Mouse (Mus musculus) forebrain, embryonic 14.5 days (tissue): ENCODE results near the gene Slc25a35. TPM values are rescaled to one million over a fixed set of nuclear protein-coding genes. Genes with fewer than 3 reads are reported as not detected.
"Not testable (repeated sequence)": the region's sequence is repeated elsewhere in the genome, so short reads cannot be mapped to it uniquely, and the experiment has no call there.

Experiments
- ATAC-seq: fragments of 200-750 bp; cut with Nextera tagmentation; 2 replicates; pipeline ENCODE4 v1.8.0; 2017; ENCODE audit warnings: mild to moderate bottlenecking, moderate library complexity
- DNase-seq: peaks from one replicate; pipeline ENCODE4 v3.0.0-alpha.2; 2015; ENCODE audit warnings: low spot score
- H3K27ac ChIP-seq: fragments of 300-500 bp; sonication (generic); 2 replicates; pipeline ENCODE4 v1.5.1; 2014; ENCODE audit warnings: low read depth, mild to moderate bottlenecking, control low read depth, low read length, moderate library complexity
- H3K27me3 ChIP-seq: fragments of 300-500 bp; sonication (generic); replicated peaks from 2 replicates; pipeline ENCODE4 v1.6.1; 2014; ENCODE audit warnings: low read length, control low read depth, mixed read lengths; ENCODE audit not compliant: control insufficient read depth, insufficient read depth
- H3K36me3 ChIP-seq: fragments of 300-500 bp; sonication (generic); 2 replicates; pipeline ENCODE4 v1.6.1; 2014; ENCODE audit warnings: low read length, control low read depth; ENCODE audit not compliant: control insufficient read depth, insufficient read depth
- H3K4me1 ChIP-seq: fragments of 300-500 bp; sonication (generic); 2 replicates; pipeline ENCODE4 v1.6.1; 2014; ENCODE audit warnings: antibody characterized with exemption, low read length, control low read depth; ENCODE audit not compliant: control insufficient read depth, insufficient read depth
- H3K4me2 ChIP-seq: fragments of 300-500 bp; sonication (generic); 2 replicates; pipeline ENCODE4 v1.6.1; 2014; ENCODE audit warnings: mild to moderate bottlenecking, control low read depth, low read length
- H3K4me3 ChIP-seq: fragments of 300-500 bp; sonication (generic); 2 replicates; pipeline ENCODE4 v1.5.1; 2014; ENCODE audit warnings: low read depth, low read length, control low read depth
- H3K9ac ChIP-seq: fragments of 300-500 bp; sonication (generic); 2 replicates; pipeline ENCODE4 v1.6.1; 2014; ENCODE audit warnings: mild to moderate bottlenecking, low read length, control low read depth, moderate library complexity
- H3K9me3 ChIP-seq: fragments of 300-500 bp; sonication (generic); replicated peaks from 2 replicates; pipeline ENCODE4 v1.6.1; 2016; ENCODE audit warnings: low read length, control low read depth, mixed read lengths; ENCODE audit not compliant: control insufficient read depth
- WGBS: fragments of 180-500 bp; shearing (Covaris S2); extraction: QIAGEN DNeasy Blood & Tissue Kit; methylation state at CpG from one replicate; pipeline ENCODE4 v1.1.7; 2014; 5-methylcytosine and 5-hydroxymethylcytosine counted together
- polyA plus RNA-seq: library from polyadenylated mRNA; unstranded; fragments of >200 nt; fragmentation: Nextera tagmentation; extraction: Ambion mirVana; gene quantifications from 2 replicates; pipeline ENCODE4 v1.2.1, GENCODE M21; 2014

The Slc25a35 gene
- 0.75 and 1.2 TPM in 2 replicates for polyA plus RNA-seq

DNA sequence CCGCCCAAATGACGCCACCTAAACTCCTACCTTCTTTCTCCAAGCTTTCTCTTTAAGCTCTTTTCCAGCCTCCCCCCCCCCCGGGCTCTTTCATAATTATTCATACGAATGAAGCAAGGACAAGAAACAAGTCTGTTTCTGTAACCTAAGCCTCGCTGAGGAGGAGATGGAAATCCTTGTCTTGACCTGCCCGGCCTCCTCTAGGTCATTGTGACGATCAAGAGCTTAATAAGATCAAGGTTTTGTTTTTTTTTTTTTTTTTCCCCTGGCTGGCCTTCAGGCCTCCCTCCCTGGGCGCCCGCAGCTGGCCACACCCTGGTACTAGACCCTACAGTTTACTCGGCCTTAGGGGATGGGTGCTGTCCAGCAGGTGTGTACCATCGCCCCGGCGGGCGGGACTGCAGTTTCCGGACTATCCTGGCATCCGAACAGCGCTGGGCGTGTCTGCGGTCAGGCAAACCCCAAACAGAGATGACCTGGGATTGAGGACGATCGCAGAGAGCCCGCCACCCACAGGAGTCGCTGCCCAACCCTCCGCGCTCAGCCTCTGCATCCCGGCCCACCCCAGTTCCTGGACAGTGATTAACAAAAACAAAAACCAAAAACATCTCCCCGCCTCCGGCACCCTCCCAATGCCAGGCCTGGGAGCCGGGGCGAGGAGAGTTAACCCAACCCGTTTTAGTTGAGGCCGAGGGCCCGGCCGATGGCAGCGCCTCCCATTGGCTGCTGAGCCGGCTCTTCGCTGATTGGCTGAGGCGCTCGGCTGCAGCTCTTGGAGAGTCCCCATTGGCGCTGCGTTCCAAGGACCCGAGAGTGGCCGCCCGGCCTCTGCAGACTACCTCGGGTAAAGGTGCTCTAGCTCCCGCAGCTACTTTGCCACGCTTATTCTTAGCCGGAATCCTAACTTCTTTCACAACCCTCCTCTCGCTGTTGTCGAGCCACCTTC lies at the start of gene Slc25a35:
Gene Slc25a35 (plus strand): TSS at position 795 of the 946 bp plus-strand sequence.
- H3K27ac ChIP-seq: no peak within 1 kb of the TSS
- WGBS: under 1% methylated on average over 50 of the region's 50 CpGs

DNA sequence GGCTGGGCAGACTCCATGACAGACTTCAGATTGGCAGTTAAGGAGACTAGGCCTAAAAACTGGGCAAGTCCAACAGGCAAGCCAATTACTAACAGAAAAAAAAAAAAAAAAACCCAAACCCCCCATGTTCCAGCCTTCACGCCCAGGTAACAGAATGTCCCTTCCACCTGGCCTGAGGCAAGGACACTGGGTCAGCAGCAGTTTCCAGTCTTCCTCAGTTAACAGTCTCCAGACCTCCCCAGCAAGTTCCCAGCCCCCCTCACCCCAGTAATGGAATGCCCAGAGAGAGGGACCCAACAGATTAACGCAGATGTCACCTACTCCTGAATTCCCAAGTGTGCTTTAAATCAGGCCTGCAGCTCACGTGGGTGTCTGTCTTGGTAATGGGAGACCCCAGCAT lies 44.7 kb upstream of the Slc25a35 start:
- no peak overlapping the region for H3K4me2 ChIP-seq
- no peak for DNase-seq
- WGBS: 59% methylated on average over 3 of the region's 3 CpGs

More for the DNA sequence above, at the start of gene Slc25a35:
- Histone ChIP-seq H3K36me3 (no peaks in the 10 kb centered on the region), H3K27me3 (no peaks in the 10 kb centered on the region), H3K4me1 (peaks cover 7% of the 10 kb centered on the region; the same call in 1 of the 2 replicates), H3K4me3 (peak within 1 kb of the TSS; percentile 60), H3K9me3 (no peaks in the 10 kb centered on the region), H3K9ac (peak within 1 kb of the TSS; percentile 77), H3K4me2 (peak within 1 kb of the TSS; percentile 92)
- DNase-seq (peak; percentile 95), ATAC-seq (peak; percentile 98)

GRCm38 (mm10) chr11:68924749-68925148 lies 43.2 kb upstream of the Slc25a35 start:
- no peaks in the 10 kb centered on the region for H3K9me3 ChIP-seq
- H3K9ac ChIP-seq: no peak overlapping the region
- H3K4me3 ChIP-seq: no peak overlapping the region
- WGBS: 83% methylated on average over 2 of the region's 2 CpGs
- H3K27me3 ChIP-seq: no peaks in the 10 kb centered on the region
- H3K4me1 ChIP-seq: no peaks in the 10 kb centered on the region
- H3K4me2 ChIP-seq: no peak overlapping the region
- ATAC-seq (no peak), DNase-seq (no peak)
- no peaks in the 10 kb centered on the region for H3K36me3 ChIP-seq
- no peak overlapping the region for H3K27ac ChIP-seq

More for the DNA sequence above, 44.7 kb upstream of the Slc25a35 start:
- Histone ChIP-seq H3K9me3 (no peaks in the 10 kb centered on the region), H3K27ac (no peak overlapping the region), H3K27me3 (no peaks in the 10 kb centered on the region), H3K4me3 (no peak overlapping the region), H3K36me3 (no peaks in the 10 kb centered on the region), H3K4me1 (no peaks in the 10 kb centered on the region), H3K9ac (no peak overlapping the region)
- ATAC-seq: no peak

DNA sequence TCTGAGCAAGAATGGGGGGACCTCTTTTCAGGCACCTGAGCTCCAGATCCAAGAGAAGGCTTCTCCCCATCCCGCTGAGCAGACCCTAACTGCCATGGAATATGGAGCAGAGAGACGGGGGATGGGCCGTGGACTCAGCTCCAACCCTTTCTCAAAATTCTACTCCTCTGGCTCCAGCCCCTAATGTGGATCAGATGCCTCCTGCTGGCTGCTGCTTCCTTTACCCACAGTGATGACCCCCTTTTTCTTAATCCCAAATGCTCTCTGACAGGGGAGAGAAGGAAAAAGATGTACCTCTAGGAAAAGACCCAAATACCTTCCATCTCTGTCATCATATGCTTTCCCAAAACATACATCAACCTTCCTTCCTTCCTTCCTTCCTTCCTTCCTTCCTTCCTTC lies 41.0 kb upstream of the Slc25a35 start, which contains the start of gene Odf4:
Gene Odf4 (minus strand): TSS at position 101 of the 400 bp plus-strand sequence.
- H3K36me3 ChIP-seq: no peaks in the 10 kb centered on the region
- no peak for DNase-seq
- H3K27ac ChIP-seq: no peak within 1 kb of the TSS
- no peaks in the 10 kb centered on the region for H3K9me3 ChIP-seq
- H3K4me2 ChIP-seq: no peak within 1 kb of the TSS
- ATAC-seq: no peak
- H3K4me1 ChIP-seq: no peaks in the 10 kb centered on the region
- H3K4me3 ChIP-seq: no peak within 1 kb of the TSS
- H3K27me3 ChIP-seq: no peaks in the 10 kb centered on the region
- WGBS: 78% methylated on average over 3 of the region's 3 CpGs
- no peak within 1 kb of the TSS for H3K9ac ChIP-seq

- Histone ChIP-seq H3K4me2 (no peak overlapping the region), H3K9ac (no peak overlapping the region), H3K9me3 (no peaks in the 10 kb centered on the region), H3K36me3 (no peaks in the 10 kb centered on the region), H3K27ac (no peak overlapping the region), H3K27me3 (no peaks in the 10 kb centered on the region), H3K4me3 (no peak overlapping the region), H3K4me1 (no peaks in the 10 kb centered on the region)
- DNase-seq: no peak
- 85% methylated on average over 6 of the region's 6 CpGs for WGBS
- ATAC-seq: no peak
These were observed 38.0 kb upstream of the Slc25a35 start for GRCm38 (mm10) chr11:68929947-68930346.

DNA sequence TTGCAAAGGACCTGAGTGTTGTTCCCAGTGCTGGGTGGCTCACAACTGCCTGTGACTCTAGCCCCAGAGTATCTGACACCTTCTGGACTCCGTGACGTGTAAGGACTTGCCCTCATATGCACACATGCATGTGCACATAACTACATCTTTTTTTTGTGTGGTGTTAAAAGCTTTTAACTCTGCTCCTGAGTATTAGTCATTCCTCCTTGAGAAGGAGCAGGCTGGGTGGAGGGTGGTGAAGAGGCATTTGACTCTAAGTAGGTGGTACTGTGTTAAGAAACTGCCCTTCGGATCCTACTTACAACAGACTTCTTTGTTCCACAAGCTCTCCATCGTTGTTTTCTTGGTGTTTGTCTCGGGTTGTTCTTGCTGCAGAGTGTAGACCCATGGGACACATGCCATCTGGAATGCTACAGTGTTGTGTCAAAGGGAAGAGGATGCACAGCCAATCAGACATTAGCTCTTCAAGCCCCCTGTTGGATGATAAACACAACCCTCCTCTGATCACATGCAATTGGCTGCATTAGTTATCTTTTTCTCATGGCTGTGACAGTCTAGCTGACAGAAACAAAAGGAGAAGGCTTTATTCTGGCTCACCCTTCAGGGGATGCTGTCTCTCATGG lies 33.9 kb upstream of the Slc25a35 start:
- ATAC-seq: no peak
- H3K27ac ChIP-seq: peak overlapping the region; percentile 41; the same call in 1 of the 2 replicates
- no peak overlapping the region for H3K4me2 ChIP-seq
- no peaks in the 10 kb centered on the region for H3K4me1 ChIP-seq
- no peaks in the 10 kb centered on the region for H3K27me3 ChIP-seq
- no peak overlapping the region for H3K4me3 ChIP-seq
- no peaks in the 10 kb centered on the region for H3K36me3 ChIP-seq
- peak; percentile 48 for DNase-seq
- WGBS: 72% methylated on average over 5 of the region's 5 CpGs
- no peak overlapping the region for H3K9ac ChIP-seq
- no peaks in the 10 kb centered on the region for H3K9me3 ChIP-seq

DNA sequence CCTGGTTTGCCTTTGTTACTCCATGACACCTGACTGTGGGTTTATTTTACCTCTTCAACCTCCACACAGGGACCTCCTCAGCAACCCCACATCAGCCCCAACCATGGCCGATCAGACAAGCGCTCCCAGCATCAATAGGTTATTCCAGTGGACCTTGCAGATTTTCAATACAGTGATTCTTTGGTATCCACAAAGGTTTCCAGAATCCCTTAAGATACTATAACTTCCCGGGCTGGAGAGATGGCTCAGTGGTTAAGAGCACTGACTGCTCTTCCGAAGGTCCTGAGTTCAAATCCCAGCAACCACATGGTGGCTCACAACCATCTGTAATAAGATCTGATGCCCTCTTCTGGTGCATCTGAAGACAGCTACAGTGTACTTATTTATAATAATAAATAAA lies 31.0 kb upstream of the Slc25a35 start:
- H3K4me3 ChIP-seq, H3K27ac ChIP-seq, H3K27me3 ChIP-seq, H3K36me3 ChIP-seq, H3K9me3 ChIP-seq, H3K9ac ChIP-seq, H3K4me2 ChIP-seq, H3K4me1 ChIP-seq, ATAC-seq, DNase-seq: not testable (repeated sequence)
- WGBS: 86% methylated on average over 4 of the region's 4 CpGs

GRCm38 (mm10) chr11:68939451-68940304 lies 28.3 kb upstream of the Slc25a35 start:
- peak overlapping the region; percentile 63 for H3K4me2 ChIP-seq
- H3K9ac ChIP-seq: peak overlapping the region; percentile 80
- H3K27ac ChIP-seq: peak overlapping the region; percentile 78
- under 1% methylated on average over 16 of the region's 16 CpGs for WGBS
- H3K4me3 ChIP-seq: peak overlapping the region; percentile 43
- no peaks in the 10 kb centered on the region for H3K27me3 ChIP-seq
- peaks cover 2% of the 10 kb centered on the region; the same call in 1 of the 2 replicates for H3K4me1 ChIP-seq
- no peaks in the 10 kb centered on the region for H3K9me3 ChIP-seq
- DNase-seq (peak; percentile 97), ATAC-seq (peak; percentile 100)
- H3K36me3 ChIP-seq: no peaks in the 10 kb centered on the region
